Mouse (Mus musculus): Measurements from ENCODE around the gene Akr1c20.

Akr1c20 gene

DNA sequence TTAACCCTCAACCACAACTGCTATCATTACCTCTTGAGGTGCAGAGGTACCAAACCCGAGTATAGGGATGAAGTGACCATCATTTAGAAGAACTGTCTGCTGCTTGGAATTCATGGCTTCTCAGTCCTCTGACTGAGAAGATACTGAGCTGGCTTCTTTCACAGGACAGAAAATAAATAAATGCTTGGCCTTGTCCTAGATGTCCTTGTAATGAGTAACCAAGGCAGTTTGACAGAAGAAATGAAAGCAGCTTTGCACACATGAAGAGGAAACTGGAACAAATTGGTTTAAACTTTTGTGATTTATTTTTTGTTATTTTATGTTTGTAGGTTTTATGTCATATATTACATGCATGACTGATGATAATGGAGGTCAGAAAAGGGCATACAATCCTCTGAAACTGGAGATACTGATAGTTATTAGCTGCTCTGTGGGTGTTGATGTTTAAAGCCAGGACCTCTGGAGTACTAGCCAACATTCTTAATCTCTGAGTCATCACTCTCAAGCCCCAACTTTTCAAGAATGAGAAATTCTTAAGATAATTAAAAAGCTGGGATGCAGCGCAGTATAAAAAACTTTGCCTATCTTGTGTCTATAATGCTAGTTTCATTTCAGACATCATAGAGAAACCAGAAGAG lies at the start of gene Akr1c20:
Akr1c20 (minus strand) TSS at position 145 of the 638 bp plus-strand sequence.
- no peak for DNase-seq

DNA sequence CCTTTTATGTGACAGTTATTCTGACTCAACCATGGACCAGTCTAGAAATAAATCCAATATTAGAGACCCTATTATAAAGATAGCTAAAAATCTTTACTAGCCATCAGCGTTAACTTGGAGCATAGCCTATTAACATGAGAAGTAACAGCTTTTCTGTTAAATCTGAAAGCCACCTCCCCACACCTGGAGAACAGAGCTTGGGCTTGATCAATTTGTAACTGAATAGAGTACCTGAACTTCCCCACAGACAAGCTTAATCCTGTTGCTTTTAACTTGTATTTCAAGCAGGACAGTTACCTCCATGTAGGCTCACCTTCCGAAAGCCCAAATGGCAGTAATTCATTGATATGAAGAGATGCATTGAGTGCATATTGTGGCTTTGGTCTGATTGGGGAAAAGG lies 42.9 kb upstream of the Akr1c20 start:
- DNase-seq, result no peak

DNA sequence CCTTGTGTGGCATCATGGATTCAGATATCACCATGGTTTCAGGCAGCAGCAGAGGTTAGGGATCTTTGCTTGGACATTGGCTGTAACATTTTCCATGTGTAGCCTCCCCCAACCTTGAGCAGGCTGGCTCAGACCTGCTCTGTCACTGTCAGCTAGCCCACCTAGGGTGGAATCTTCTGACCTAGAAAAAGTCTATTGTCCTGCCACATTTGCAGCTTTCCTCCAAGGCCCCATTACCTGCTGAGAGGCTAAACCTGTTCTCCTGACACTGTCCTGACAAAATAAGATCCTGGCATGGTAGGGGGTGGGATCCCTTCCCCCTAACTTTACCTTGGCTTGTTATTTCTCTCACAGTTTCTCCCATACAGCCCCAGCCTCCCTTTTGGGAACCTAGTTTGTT lies 37.4 kb upstream of the Akr1c20 start:
- DNase-seq, result no peak

DNA sequence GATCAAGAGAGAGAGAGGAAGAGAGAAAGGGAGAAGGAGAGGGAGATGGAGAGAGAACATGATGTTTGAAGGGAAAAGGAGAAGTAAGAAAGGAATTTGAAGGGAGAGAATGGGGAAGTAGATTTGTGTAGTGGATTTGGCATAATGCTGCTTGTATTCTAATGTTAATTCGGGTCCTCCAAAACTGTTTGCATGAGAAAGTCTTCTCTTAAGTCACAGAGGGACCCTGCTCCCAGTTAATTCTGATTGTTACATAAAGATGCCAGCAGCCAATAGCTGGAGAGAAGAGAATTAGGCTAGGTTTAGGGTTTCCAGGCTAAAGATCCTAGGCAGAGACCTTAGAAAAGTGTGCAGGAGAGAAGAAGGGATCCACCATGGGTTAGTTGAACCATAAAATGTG lies 36.0 kb upstream of the Akr1c20 start:
- no peak for DNase-seq

DNA sequence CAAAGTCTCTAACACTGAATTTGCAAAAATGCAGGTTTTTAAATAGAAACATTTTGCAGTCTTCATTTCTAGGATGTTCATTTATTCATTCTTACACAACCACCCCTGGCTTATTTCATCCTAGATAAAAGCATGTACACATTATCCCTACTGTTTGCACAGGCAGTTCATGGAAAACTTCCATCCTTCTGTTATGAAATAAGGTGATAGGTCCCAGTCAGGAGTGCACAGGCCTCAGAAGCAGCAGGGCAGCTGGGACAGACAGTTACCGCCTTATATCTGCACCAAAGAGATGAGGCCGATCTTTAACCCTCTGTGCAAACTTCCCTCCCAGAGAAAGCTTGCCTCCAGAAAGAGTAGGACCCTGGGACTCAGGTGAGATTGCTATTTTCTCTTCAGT lies 8.3 kb downstream of the Akr1c20 start:
- DNase-seq, result no peak

DNA sequence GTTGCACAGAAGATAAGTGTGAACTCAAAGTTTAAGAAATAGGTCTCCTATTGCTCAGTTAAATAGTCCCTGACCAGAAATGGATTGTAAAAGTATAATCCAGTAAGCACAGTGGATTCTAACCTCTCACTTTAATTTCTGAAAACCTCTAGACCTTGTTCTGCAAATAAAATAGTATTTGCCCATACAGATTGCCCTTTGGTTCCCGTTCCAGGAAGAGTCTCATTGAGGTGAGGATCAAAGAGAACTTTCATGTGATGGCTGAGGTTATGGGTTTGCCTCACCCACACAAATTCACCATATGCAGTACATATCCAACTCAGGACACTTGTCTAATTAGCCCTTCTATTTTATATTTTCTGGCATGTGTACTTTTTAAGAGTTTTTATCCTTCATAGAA lies 55.2 kb downstream of the Akr1c20 start:
- no peak for DNase-seq

DNA sequence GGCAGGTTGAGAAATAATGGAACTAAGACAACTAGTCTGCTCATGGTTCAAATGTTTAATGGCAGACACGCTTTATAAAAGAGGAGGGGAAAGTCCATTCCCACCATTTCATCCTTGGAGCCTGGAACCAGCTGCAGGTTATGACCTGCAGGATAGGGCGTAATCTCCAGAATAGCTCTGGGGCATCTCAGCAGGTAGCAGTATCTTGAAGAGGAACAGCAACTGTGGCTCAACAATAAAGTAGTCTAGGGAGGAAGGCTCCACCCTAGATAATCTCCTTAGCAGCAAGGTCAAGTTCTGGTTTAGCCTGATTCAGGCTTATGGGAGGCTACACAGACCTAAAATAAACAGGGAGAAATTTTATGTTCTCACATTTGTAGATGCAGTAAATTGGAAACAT lies 57.5 kb downstream of the Akr1c20 start:
- DNase-seq, result no peak

Measured in cerebellum, adult 18-20 months (tissue).